Comparison of ENCODE assay signal across 12 mouse cellular contexts in the genomic region with DNA sequence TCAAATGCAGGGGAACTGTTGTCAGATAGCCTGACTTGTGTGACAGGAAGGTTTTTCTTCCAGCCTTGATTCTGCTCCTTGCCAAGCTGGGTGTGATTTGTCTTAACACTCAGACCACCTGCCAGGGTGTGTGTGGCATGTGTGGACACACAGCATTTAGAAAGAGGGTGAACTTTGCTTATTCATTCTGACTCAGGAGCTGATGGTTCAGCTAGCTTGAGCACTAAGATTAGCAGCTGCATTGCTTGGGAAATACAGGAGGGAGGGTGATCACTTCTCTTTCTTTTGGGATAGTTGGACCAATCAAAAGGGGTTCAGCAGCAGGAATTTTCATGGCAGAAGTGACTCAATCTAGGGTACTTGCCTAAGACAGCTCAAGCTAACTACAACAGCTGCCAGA.
DNase-seq lines count a peak whose midpoint lies in the region.
"Had no signal": no experiment of that assay in that cellular context is flagged by ENCODE, and none has a peak within 500 bp of the region (broad histone marks: within the 10 kb centered on the region; RNA-seq: fewer than 3 reads in every experiment).

No protein-coding gene starts in this region.

- intact Hi-C loops in heart, postnatal 10 days (cut with DNase I) = no loop called here

- peak; percentile 61 for DNase-seq in heart, adult 11 months
- DNase-seq in heart, postnatal 10 days = no peak
- DNase-seq in ES-CJ7 (ENCODE audit: low read depth, low spot score) (peak; percentile 6), ZHBTc4 (ENCODE audit: low read depth, low spot score) (peak; percentile 19)
- no peak for DNase-seq in neural tube, embryonic 10.5 days (ENCODE audit: extremely low spot score, low spot score)
- DNase-seq in right cerebral cortex, postnatal 4 days = no peak
- no peak for DNase-seq in kidney, postnatal 10 days
- DNase-seq: cerebellum, adult 11-12 months; cerebellum, postnatal 14 days; kidney, postnatal 36 days; layer of hippocampus, postnatal 36 days; lung, adult 18-20 months had no signal

Comparison
In these comparisons a context has a peak if more than half of its experiments do, and no peak if none do; other contexts are left out.
1. DNase-seq: peak in heart, adult 11 months (single experiment), ES-CJ7 (single experiment) and ZHBTc4 (single experiment); none in heart, postnatal 10 days (0 of 2), neural tube, embryonic 10.5 days (single experiment), right cerebral cortex, postnatal 4 days (single experiment) and kidney, postnatal 10 days (single experiment).